Mouse (Mus musculus) G1E (cell line): ENCODE measurements at regions not wholly inside any gene's neighbourhood (a gene's known extent, or its start where the extent isn't known, plus 50 kb on each side); places are given as distances from the start of the nearest gene placed in this dataset.

Experiments
- CTCF ChIP-seq: IDR thresholded peaks from 2 replicates; pipeline ENCODE4 v1.5.1; 2012; ENCODE audit warnings: low read depth, low read length, inconsistent platforms, mixed read lengths
- GATA1 ChIP-seq: IDR thresholded peaks from 2 replicates; pipeline ENCODE4 v1.6.1; 2012; ENCODE audit warnings: borderline replicate concordance, low read length, inconsistent platforms, mixed read lengths
- GATA2 ChIP-seq: IDR thresholded peaks from 2 replicates; pipeline ENCODE4 v1.6.1; 2012; ENCODE audit warnings: low read depth, low read length, inconsistent platforms, borderline replicate concordance
- POLR2AphosphoS5 ChIP-seq: IDR thresholded peaks from 2 replicates; pipeline ENCODE4 v1.6.1; 2012; ENCODE audit warnings: low read depth, low read length, inconsistent platforms; ENCODE audit not compliant: insufficient replicate concordance
- TAL1 ChIP-seq: conservative IDR thresholded peaks from 2 replicates; pipeline ENCODE4 v1.6.1; 2012; ENCODE audit warnings: low read depth, low read length, inconsistent platforms, mixed read lengths

- TF ChIP-seq GATA1: no peak
- no peak for TF ChIP-seq CTCF
- no peak for TF ChIP-seq GATA2
- TF ChIP-seq TAL1: no peak
- no peak for TF ChIP-seq POLR2AphosphoS5
Observed at GRCm38 (mm10) chr2:39295435-39295834, 69.2 kb upstream of the Ppp6c start.
